Mouse (Mus musculus) embryo, embryonic 9.5 days (tissue): ENCODE data around the gene Rps5.
"Not testable (repeated sequence)": the region's sequence is repeated elsewhere in the genome, so short reads cannot be mapped to it uniquely, and the experiment has no call there.

Experiments
- DNase-seq: peaks from one replicate; pipeline ENCODE4 v3.0.0-alpha.2; 2017; ENCODE audit errors: extremely low spot score

The Rps5 gene

GRCm38 (mm10) chr7:12927693-12928589 is 5.9 kb downstream of the Rps5 start:
- peak; percentile 66 for DNase-seq

- no peak for DNase-seq
These were observed 11.6 kb downstream of the Rps5 start for GRCm38 (mm10) chr7:12933615-12934140.

- no peak for DNase-seq
These were observed 12.7 kb downstream of the Rps5 start for GRCm38 (mm10) chr7:12934808-12935207.

GRCm38 (mm10) chr7:12937254-12937803 is 15.2 kb downstream of the Rps5 start:
- DNase-seq = not testable (repeated sequence)

- no peak for DNase-seq
These were observed 18.5 kb downstream of the Rps5 start for GRCm38 (mm10) chr7:12940599-12940998.

- DNase-seq = no peak
These were observed 21.4 kb downstream of the Rps5 start for GRCm38 (mm10) chr7:12943488-12943887.

GRCm38 (mm10) chr7:12949032-12949871 is 27.2 kb downstream of the Rps5 start:
- DNase-seq = peak; percentile 92

- no peak for DNase-seq
These were observed 27.8 kb downstream of the Rps5 start for GRCm38 (mm10) chr7:12949872-12950229.

- DNase-seq = no peak
These were observed 32.8 kb downstream of the Rps5 start for GRCm38 (mm10) chr7:12954896-12955295.

- DNase-seq = no peak
These were observed 35.4 kb downstream of the Rps5 start for GRCm38 (mm10) chr7:12957511-12957910.

GRCm38 (mm10) chr7:12958948-12959347 is 36.9 kb downstream of the Rps5 start:
- no peak for DNase-seq

- no peak for DNase-seq
These were observed 37.6 kb downstream of the Rps5 start for GRCm38 (mm10) chr7:12959718-12960117.

- DNase-seq = peak; percentile 62
These were observed 39.5 kb downstream of the Rps5 start for GRCm38 (mm10) chr7:12961511-12962141.

GRCm38 (mm10) chr7:12965678-12966091 is 43.6 kb downstream of the Rps5 start, which contains the start of gene Zfp324:
Zfp324 (plus strand) TSS chr7:12965838.
- DNase-seq = peak; percentile 86

GRCm38 (mm10) chr7:12966104-12966845 is 44.2 kb downstream of the Rps5 start:
- peak; percentile 63 for DNase-seq

GRCm38 (mm10) chr7:12970906-12971305 is 48.8 kb downstream of the Rps5 start:
- no peak for DNase-seq
